In genomic region chr11:118771358-118771757, GRCm38 (mm10) we compare ENCODE assay signal across 21 mouse cellular contexts.
DNase-seq lines count a peak whose midpoint lies in the region; ATAC-seq lines count a peak whose summit lies in the region.
"Had no signal": no experiment of that assay in that cellular context is flagged by ENCODE, and none has a peak within 500 bp of the region (broad histone marks: within the 10 kb centered on the region; RNA-seq: fewer than 3 reads in every experiment).

No protein-coding gene starts in this region.

- no peak overlapping the region for H3K9ac ChIP-seq in heart, embryonic 11.5 days (ENCODE audit: low read depth, low read length)
- no peak overlapping the region for H3K9ac ChIP-seq in hindbrain, embryonic 11.5 days (ENCODE audit: low read depth, low read length)
- H3K9ac ChIP-seq in neural tube, embryonic 13.5 days = peak overlapping the region; percentile 55
- H3K9ac ChIP-seq: forebrain, embryonic 13.5 days had no signal

- no peak overlapping the region for H3K4me3 ChIP-seq in heart, embryonic 11.5 days (ENCODE audit: low read depth, low read length)
- H3K4me3 ChIP-seq in hindbrain, embryonic 11.5 days (ENCODE audit: low read depth, low read length) = no peak overlapping the region
- no peak overlapping the region for H3K4me3 ChIP-seq in limb, embryonic 10.5 days
- H3K4me3 ChIP-seq in neural tube, embryonic 13.5 days = no peak overlapping the region
- H3K4me3 ChIP-seq: forebrain, embryonic 13.5 days; gastrocnemius, adult 2 months had no signal

- WGBS in heart, embryonic 11.5 days (ENCODE audit: insufficient replicate concordance) = 82% methylated on average over 4 of the region's 4 CpGs
- WGBS in hindbrain, embryonic 11.5 days = 83% methylated on average over 4 of the region's 4 CpGs
- WGBS in limb, embryonic 10.5 days = 86% methylated on average over 4 of the region's 4 CpGs
- WGBS in neural tube, embryonic 13.5 days = 81% methylated on average over 4 of the region's 4 CpGs

- H3K36me3 ChIP-seq in heart, embryonic 11.5 days (ENCODE audit: control insufficient read depth, insufficient read depth, low read length) = no peaks in the 10 kb centered on the region
- no peaks in the 10 kb centered on the region for H3K36me3 ChIP-seq in hindbrain, embryonic 11.5 days (ENCODE audit: control insufficient read depth, insufficient read depth, low read length)
- H3K36me3 ChIP-seq in limb, embryonic 10.5 days = no peaks in the 10 kb centered on the region
- H3K36me3 ChIP-seq in neural tube, embryonic 13.5 days = no peaks in the 10 kb centered on the region

- H3K27ac ChIP-seq in heart, embryonic 11.5 days (ENCODE audit: low read depth, low read length) = no peak overlapping the region
- H3K27ac ChIP-seq in hindbrain, embryonic 11.5 days (ENCODE audit: low read depth, low read length) = peak overlapping the region; percentile 61; the same call in 1 of the 2 replicates
- 0 out of 2 replicates have a peak overlapping the region, but pooled peaks have one; percentile 56 for H3K27ac ChIP-seq in limb, embryonic 10.5 days
- H3K27ac ChIP-seq in neural tube, embryonic 13.5 days (replicated peaks) = peak overlapping the region; percentile 94
- H3K27ac ChIP-seq: gastrocnemius, adult 2 months had no signal

- H3K4me2 ChIP-seq in heart, embryonic 11.5 days = peak overlapping the region; percentile 14; the same call in 1 of the 2 replicates
- no peak overlapping the region for H3K4me2 ChIP-seq in hindbrain, embryonic 11.5 days (replicated peaks; ENCODE audit: low read depth, low read length)
- H3K4me2 ChIP-seq in neural tube, embryonic 13.5 days = 0 out of 2 replicates have a peak overlapping the region, but pooled peaks have one; percentile 9
- H3K4me2 ChIP-seq: forebrain, embryonic 13.5 days had no signal

- no peaks in the 10 kb centered on the region; the same call in 1 of the 2 replicates for H3K27me3 ChIP-seq in heart, embryonic 11.5 days (ENCODE audit: control insufficient read depth, insufficient read depth, low read length)
- H3K27me3 ChIP-seq in hindbrain, embryonic 11.5 days (ENCODE audit: control insufficient read depth, insufficient read depth, low read length) = no peaks in the 10 kb centered on the region
- H3K27me3 ChIP-seq in limb, embryonic 10.5 days (ENCODE audit: low read depth, poor library complexity, severe bottlenecking) = 0 out of 2 replicates have a peak, but pooled peaks cover 5% of the 10 kb centered on the region
- H3K27me3 ChIP-seq in neural tube, embryonic 13.5 days = no peaks in the 10 kb centered on the region
- H3K27me3 ChIP-seq: forebrain, embryonic 13.5 days had no signal

- ATAC-seq in heart, embryonic 11.5 days (replicated peaks; ENCODE audit: insufficient number of reproducible peaks, low FRiP score, low TSS enrichment) = no peak
- no peak for ATAC-seq in hindbrain, embryonic 11.5 days (ENCODE audit: low FRiP score)
- no peak for ATAC-seq in neural tube, embryonic 13.5 days (ENCODE audit: low read depth)
- ATAC-seq: activated CD4-positive, CD25-positive, alpha-beta regulatory T cell, adult 4 months; forebrain, embryonic 13.5 days; Patski had no signal

- DNase-seq in heart, adult 18-20 months = no peak
- DNase-seq in hindbrain, embryonic 11.5 days (ENCODE audit: low spot score) = no peak
- no peak for DNase-seq in limb, embryonic 10.5 days (ENCODE audit: low spot score)
- DNase-seq in kidney, adult 9 months = no peak
- DNase-seq in kidney, postnatal 10 days = no peak
- DNase-seq: adrenal gland, postnatal 36 days; B cell, adult 2 months; gastrocnemius, adult 2 months; kidney, adult 11 months; kidney, postnatal 14 days; layer of hippocampus, adult 9-11 months; liver; lung, adult 18-20 months; lung, postnatal 4 days; retina, postnatal 1 day; thymus, postnatal 4 days had no signal

- no peaks in the 10 kb centered on the region for H3K4me1 ChIP-seq in heart, embryonic 11.5 days (ENCODE audit: control insufficient read depth, insufficient read depth, low read length)
- 0 out of 2 replicates have a peak, but pooled peaks cover 5% of the 10 kb centered on the region for H3K4me1 ChIP-seq in hindbrain, embryonic 11.5 days (replicated peaks; ENCODE audit: control insufficient read depth, insufficient read depth, low read length)
- H3K4me1 ChIP-seq in limb, embryonic 10.5 days = peaks cover 52% of the 10 kb centered on the region
- H3K4me1 ChIP-seq in neural tube, embryonic 13.5 days (replicated peaks) = peaks cover 91% of the 10 kb centered on the region

- H3K9me3 ChIP-seq in heart, embryonic 11.5 days (replicated peaks; ENCODE audit: control insufficient read depth, low read length) = no peaks in the 10 kb centered on the region
- no peaks in the 10 kb centered on the region for H3K9me3 ChIP-seq in hindbrain, embryonic 11.5 days (ENCODE audit: control insufficient read depth, low read length)
- no peaks in the 10 kb centered on the region for H3K9me3 ChIP-seq in limb, embryonic 10.5 days (replicated peaks)
- no peaks in the 10 kb centered on the region for H3K9me3 ChIP-seq in neural tube, embryonic 13.5 days
- H3K9me3 ChIP-seq: forebrain, embryonic 13.5 days had no signal
